Mouse (Mus musculus) liver, postnatal 0 days (tissue): ENCODE results near the gene Gm853.

Experiments used
- CTCF ChIP-seq: sonication (generic); IDR thresholded peaks from 2 replicates; pipeline ENCODE4 v1.5.1; 2016; ENCODE audit warnings: antibody characterized with exemption, low read depth
- EP300 ChIP-seq: IDR thresholded peaks from 2 replicates; pipeline ENCODE4 v1.6.1; 2016; ENCODE audit warnings: antibody characterized with exemption, low read depth, mild to moderate bottlenecking

- TF ChIP-seq CTCF: no peak
- no peak; the same call in 1 of the 2 replicates for TF ChIP-seq EP300
Measured at GRCm38 (mm10) chr4:130163391-130163861, 58.8 kb downstream of the Gm853 start.
